Mouse (Mus musculus) heart, adult 2 months (tissue): ENCODE measurements at regions not wholly inside any gene's neighbourhood (a gene's known extent, or its start where the extent isn't known, plus 50 kb on each side); places are given as distances from the start of the nearest gene placed in this dataset.

Source experiments
- DNase-seq, 2 experiments: peaks; one replicate each; pipeline ENCODE4 v3.0.0; 2021
- H3K27ac ChIP-seq: fragments of 200-600 bp; 2 replicates; pipeline ENCODE4 v1.8.1; 2022
- H3K27me3 ChIP-seq: fragments of 200-500 bp; 2 replicates; pipeline ENCODE4 v1.6.1; 2012; ENCODE audit warnings: mild to moderate bottlenecking, low read length, inconsistent platforms, mixed read lengths; ENCODE audit not compliant: control insufficient read depth, insufficient read depth
- H3K36me3 ChIP-seq: fragments of 200-500 bp; 2 replicates; pipeline ENCODE4 v1.6.1; 2012; ENCODE audit warnings: low read length, inconsistent platforms; ENCODE audit not compliant: control insufficient read depth, insufficient read depth
- H3K4me1 ChIP-seq: fragments of 200-500 bp; 2 replicates; pipeline ENCODE4 v1.6.1; 2011; ENCODE audit warnings: low read length; ENCODE audit not compliant: control insufficient read depth, insufficient read depth
- H3K4me3 ChIP-seq: fragments of 200-600 bp; 2 replicates; pipeline ENCODE4 v1.8.1; 2022
- H3K79me2 ChIP-seq: fragments of 200-500 bp; replicated peaks from 2 replicates; pipeline ENCODE4 v1.6.1; 2012; ENCODE audit warnings: mild to moderate bottlenecking, inconsistent platforms, low read length, moderate library complexity, mixed read lengths; ENCODE audit not compliant: control insufficient read depth, insufficient read depth
- H3K9ac ChIP-seq: fragments of 200-500 bp; 2 replicates; pipeline ENCODE4 v1.6.1; 2012; ENCODE audit warnings: low read depth, mild to moderate bottlenecking, control low read depth, inconsistent platforms, low read length, mixed read lengths
- CTCF ChIP-seq: fragments of 200-600 bp; IDR thresholded peaks from 2 replicates; pipeline ENCODE4 v1.8.1; 2022; ENCODE audit warnings: antibody characterized with exemption, mild to moderate bottlenecking, moderate library complexity
- EP300 ChIP-seq: fragments of 200-500 bp; IDR thresholded peaks from 2 replicates; pipeline ENCODE4 v1.6.1; 2011; ENCODE audit warnings: low read depth, low read length, control low read depth; ENCODE audit not compliant: insufficient read depth
- POLR2A ChIP-seq: fragments of 200-500 bp; IDR thresholded peaks from 2 replicates; pipeline ENCODE4 v1.6.1; 2011; ENCODE audit warnings: mild to moderate bottlenecking, low read depth, low read length, control low read depth; ENCODE audit not compliant: insufficient read depth
- WGBS: fragments of 180-500 bp; shearing (Covaris S2); methylation state at CpG from one replicate; pipeline ENCODE4 v1.1.7; 2018; 5-methylcytosine and 5-hydroxymethylcytosine counted together
- intact Hi-C: fragments of 180-260 bp; cut with DNase I; formaldehyde crosslinking; loops from one replicate; pipeline ENCODE4 v1.15.1; 2025

DNA sequence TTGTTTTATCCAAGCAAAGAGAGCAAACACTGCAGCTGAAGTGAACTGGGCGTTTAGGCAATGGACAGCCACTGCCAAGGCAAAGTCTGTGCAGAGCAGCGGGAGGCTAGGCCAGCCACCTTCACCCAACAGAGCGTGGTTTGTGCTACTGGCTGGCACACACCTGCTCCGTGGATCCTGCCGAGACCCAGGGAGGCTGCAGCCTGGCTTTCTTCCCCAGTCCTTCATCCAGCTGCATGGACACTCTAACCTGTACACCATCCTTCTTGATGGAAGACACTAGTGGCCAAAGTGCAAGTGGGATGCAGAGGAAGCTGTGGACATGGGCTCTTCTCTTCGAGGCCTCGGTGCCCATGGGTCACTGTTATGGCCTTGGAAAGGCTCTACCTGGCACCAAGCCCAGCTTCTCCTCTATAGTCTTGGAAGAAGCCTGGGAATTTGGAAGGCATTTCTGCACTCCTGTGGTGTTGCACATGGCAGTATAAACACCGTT, 176.0 kb downstream of the Smoc2 start:
- Histone ChIP-seq H3K4me3 (no peak overlapping the region), H3K27me3 (no peaks in the 10 kb centered on the region), H3K4me1 (no peaks in the 10 kb centered on the region), H3K79me2 (no peaks in the 10 kb centered on the region), H3K9ac (no peak overlapping the region), H3K27ac (no peak overlapping the region), H3K36me3 (no peaks in the 10 kb centered on the region)
- DNase-seq: no peak
- WGBS: 71% methylated on average over 8 of the region's 8 CpGs
- no peak for TF ChIP-seq POLR2A
- TF ChIP-seq EP300: no peak
- TF ChIP-seq CTCF: no peak
- intact Hi-C loops: no loop called here
